Mouse (Mus musculus): ENCODE data around the gene Hat1.

DNA sequence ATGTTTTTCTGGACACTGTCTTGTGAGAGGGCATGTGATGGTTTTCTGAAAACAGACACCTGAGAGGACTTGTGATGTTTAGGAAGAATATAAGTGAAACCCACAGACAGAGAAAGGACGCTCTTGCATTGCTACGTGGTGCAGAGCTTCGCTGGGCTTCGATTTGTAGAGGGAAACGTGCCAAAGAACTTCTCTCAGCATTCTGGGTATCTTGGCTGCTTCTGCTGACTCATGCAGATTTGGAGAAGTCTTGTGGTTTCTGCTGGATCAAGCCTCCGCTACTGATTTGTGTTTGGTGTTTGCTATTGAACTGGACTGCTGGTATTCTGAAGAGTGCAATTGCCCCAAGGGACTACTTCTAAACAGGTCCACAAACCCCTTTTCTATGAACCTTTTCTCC lies 93.1 kb downstream of the Hat1 start:
- TF ChIP-seq GATA1 (IDR thresholded peaks at IDR 0.05; ENCODE audit: low read length) (no peak), TAL1 (IDR thresholded peaks at IDR 0.05; ENCODE audit: low read length) (no peak)
